Mouse (Mus musculus): ENCODE data around the gene Edf1.

GRCm38 (mm10) chr2:25509912-25510311 is 47.7 kb upstream of the Edf1 start:
- TF ChIP-seq MAFK (IDR thresholded peaks at IDR 0.05; ENCODE audit: insufficient read depth, low read depth, low read length) (no peak), HCFC1 (IDR thresholded peaks at IDR 0.05; ENCODE audit: borderline replicate concordance, insufficient read depth, low read length) (no peak), CHD2 (IDR thresholded peaks at IDR 0.05; ENCODE audit: low read depth, low read length) (no peak), ZC3H11A (IDR thresholded peaks at IDR 0.05; ENCODE audit: borderline replicate concordance, low read depth, low read length) (no peak), ZNF384 (IDR thresholded peaks at IDR 0.05; ENCODE audit: low read depth, low read length) (no peak)
